Mouse (Mus musculus): ENCODE measurements around the gene Ubxn6.

DNA sequence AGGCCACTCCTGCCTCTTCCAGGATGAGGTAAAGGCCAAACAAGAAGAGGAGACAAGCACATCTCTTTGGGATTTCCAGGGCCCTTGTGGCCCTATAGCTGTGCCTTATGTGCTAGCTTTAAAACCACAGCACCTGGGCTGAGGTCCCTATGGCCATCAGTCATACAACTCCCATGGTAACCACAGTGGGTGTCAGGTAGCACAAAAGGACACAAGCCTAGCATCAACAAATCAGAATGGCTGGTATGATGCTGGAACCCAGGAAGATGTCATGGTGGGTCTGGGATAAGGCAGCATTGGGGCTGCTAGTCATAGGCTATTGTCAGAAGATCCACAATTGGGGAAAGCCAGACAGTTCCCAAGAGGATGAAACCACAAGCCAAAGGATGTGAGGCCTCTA, 3.7 kb downstream of the Ubxn6 start:
- TF ChIP-seq EP300 (IDR thresholded peaks at IDR 0.05) (no peak), CTCF (IDR thresholded peaks at IDR 0.05) (no peak)

Measured in lung, postnatal 0 days (tissue).